Comparison of ENCODE assay signal across 10 mouse cellular contexts in genomic region chr7:114672697-114673096, GRCm38 (mm10). TPM values are rescaled to one million over a fixed set of nuclear protein-coding genes. Genes with fewer than 3 reads are reported as not detected.
DNase-seq lines count a peak whose midpoint lies in the region; ATAC-seq lines count a peak whose summit lies in the region.
"Had no signal": no experiment of that assay in that cellular context is flagged by ENCODE, and none has a peak within 500 bp of the region (broad histone marks: within the 10 kb centered on the region; RNA-seq: fewer than 3 reads in every experiment).

No protein-coding gene starts in this region.

- no peaks in the 10 kb centered on the region for H3K4me1 ChIP-seq in heart, embryonic 10.5 days
- H3K4me1 ChIP-seq: neural tube, embryonic 12.5 days had no signal

- peak; percentile 7 to 40 for DNase-seq in heart, postnatal 10 days
- DNase-seq in heart, embryonic 10.5 days (ENCODE audit: low spot score), result no peak
- DNase-seq in lung, postnatal 25 days (ENCODE audit: low spot score), result peak; percentile 3
- DNase-seq in lung, adult 18-20 months, result no peak
- DNase-seq in retina, embryonic 14.5 days (ENCODE audit: low spot score), result peak; percentile 51
- no peak for DNase-seq in thymus, postnatal 36 days

- WGBS in heart, embryonic 10.5 days, result 23% methylated on average over 2 of the region's 2 CpGs

- H3K27me3 ChIP-seq in heart, embryonic 10.5 days (ENCODE audit: insufficient read depth, poor library complexity, severe bottlenecking), result no peaks in the 10 kb centered on the region
- H3K27me3 ChIP-seq: neural tube, embryonic 12.5 days had no signal

- no peak overlapping the region for H3K27ac ChIP-seq in heart, embryonic 10.5 days
- H3K27ac ChIP-seq: neural tube, embryonic 12.5 days had no signal

- ATAC-seq in activated CD4-positive, CD25-positive, alpha-beta regulatory T cell, adult 4 months, result peak; percentile 43
- no peak; the same call in 1 of the 2 replicates for ATAC-seq in granulocyte monocyte progenitor cell, adult 5-6 weeks (replicated peaks; ENCODE audit: poor library complexity, severe bottlenecking)

- intact Hi-C loops in heart, postnatal 10 days (cut with DNase I), result loop anchor here (2.0 to 5.0 kb wide), 2 partner anchors 92 to 175 kb away; no protein-coding TSS in a partner anchor

- H3K4me3 ChIP-seq in heart, embryonic 10.5 days, result no peak overlapping the region
- H3K4me3 ChIP-seq: neural tube, embryonic 12.5 days had no signal

- no peaks in the 10 kb centered on the region for H3K9me3 ChIP-seq in heart, embryonic 10.5 days
- H3K9me3 ChIP-seq: neural tube, embryonic 12.5 days had no signal

- no peaks in the 10 kb centered on the region for H3K36me3 ChIP-seq in heart, embryonic 10.5 days
- H3K36me3 ChIP-seq: neural tube, embryonic 12.5 days had no signal

RNA-seq across cellular contexts. Expression of gene Calca, which starts 36.5 kb away (rescaled TPM):
- total RNA-seq in heart, postnatal 10 days (2021), result not detected
- polyA plus RNA-seq in heart, embryonic 10.5 days (2016; fragmentation: Nextera tagmentation; extraction: Ambion mirVana), result 3.1 and 13.1 TPM in 2 replicates
- polyA plus RNA-seq in activated CD4-positive, CD25-positive, alpha-beta regulatory T cell, adult 4 months (2017; shearing (Covaris generic)), result under 1 TPM in 1 of 2 experiments, not detected in 1; 0.69 TPM
- not detected in 2 replicates for total RNA-seq in granulocyte monocyte progenitor cell, adult 5-6 weeks (2014; fragmentation: Nextera tagmentation)
- total RNA-seq in granulocyte monocyte progenitor cell, adult 5-6 weeks (2017), result not detected in 2 replicates
- polyA plus RNA-seq: large intestine, adult 2 months had no signal

RNA-seq across cellular contexts. Expression of gene Calcb, which starts 45.7 kb away (rescaled TPM):
- total RNA-seq in heart, postnatal 10 days (2021), result under 1 TPM; 0.47 to 0.74 TPM
- polyA plus RNA-seq in heart, embryonic 10.5 days (2016; fragmentation: Nextera tagmentation; extraction: Ambion mirVana), result not detected in 2 replicates
- not detected for polyA plus RNA-seq in activated CD4-positive, CD25-positive, alpha-beta regulatory T cell, adult 4 months (2017; shearing (Covaris generic))
- total RNA-seq in granulocyte monocyte progenitor cell, adult 5-6 weeks (2014; fragmentation: Nextera tagmentation), result not detected in 2 replicates
- total RNA-seq in granulocyte monocyte progenitor cell, adult 5-6 weeks (2017), result not detected in 2 replicates

Comparison
In these comparisons a context has a peak if more than half of its experiments do, and no peak if none do; other contexts are left out.
1. DNase-seq: peak in heart, postnatal 10 days (2 of 2), lung, postnatal 25 days (single experiment) and retina, embryonic 14.5 days (single experiment); none in heart, embryonic 10.5 days (single experiment), lung, adult 18-20 months (0 of 2) and thymus, postnatal 36 days (0 of 2).